Mouse (Mus musculus): Measurements from ENCODE around the gene Zfp12. TPM values are rescaled to one million over a fixed set of nuclear protein-coding genes. Genes with fewer than 3 reads are reported as not detected.
"Not testable (repeated sequence)": the region's sequence is repeated elsewhere in the genome, so short reads cannot be mapped to it uniquely, and the experiment has no call there.

Gene Zfp12
- 25.2 and 30.9 TPM in 2 replicates for polyA plus RNA-seq (2012; rRNA removed)
- polyA plus RNA-seq (2014; fragmentation: Nextera tagmentation; extraction: Ambion mirVana): 19.1 and 22.2 TPM in 2 replicates

DNA sequence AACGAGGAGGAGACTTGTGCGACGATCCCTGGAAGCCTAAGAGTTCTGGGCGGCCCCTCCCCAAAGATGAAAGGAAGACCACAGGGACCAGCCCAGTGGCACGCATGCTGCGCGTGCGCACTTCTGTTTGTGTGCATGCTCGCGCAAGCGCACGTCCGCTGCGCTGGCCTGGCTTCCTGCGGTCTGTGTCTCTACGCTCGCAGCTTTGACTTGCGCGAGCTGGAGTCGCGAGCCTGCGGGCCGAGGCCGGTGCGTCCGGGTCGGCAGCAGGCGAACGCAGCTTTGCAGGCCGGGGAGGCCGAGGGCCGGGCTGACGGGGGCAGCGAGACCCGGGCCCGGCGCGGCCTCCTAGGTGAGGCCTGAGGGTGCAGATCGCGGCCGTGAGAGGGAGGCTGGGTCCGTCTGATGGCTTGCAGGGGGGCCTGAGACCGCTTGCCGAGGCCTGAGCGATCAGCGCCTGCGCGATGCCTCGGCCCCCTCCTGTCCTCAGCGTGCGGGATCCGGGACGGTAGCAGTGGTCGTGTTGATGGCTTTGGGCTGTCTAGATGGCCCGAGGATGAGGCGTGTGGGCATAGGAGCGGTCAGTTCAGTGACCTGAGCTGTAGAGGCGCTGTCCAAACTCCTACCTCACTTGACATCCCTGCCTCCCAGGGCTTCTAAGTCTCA lies at the start of gene Zfp12:
Zfp12 (plus strand) TSS at position 136 of the 666 bp plus-strand sequence.
- H3K27ac ChIP-seq (replicated peaks; ENCODE audit: low read depth, low read length): peak within 1 kb of the TSS; percentile 98
- under 1% methylated on average over 36 of the region's 58 CpGs for WGBS
- peaks cover 32% of the 10 kb centered on the region for H3K36me3 ChIP-seq (ENCODE audit: control insufficient read depth, insufficient read depth, low read length)
- no peaks in the 10 kb centered on the region for H3K27me3 ChIP-seq (ENCODE audit: control insufficient read depth, insufficient read depth, low read length)
- peaks cover 9% of the 10 kb centered on the region for H3K4me1 ChIP-seq (ENCODE audit: control insufficient read depth, insufficient read depth, low read length)
- ATAC-seq (ENCODE audit: low FRiP score, low read depth): peak; percentile 98
- DNase-seq (ENCODE audit: low spot score): peak; percentile 98
- H3K9me3 ChIP-seq (ENCODE audit: control insufficient read depth, low read length): no peaks in the 10 kb centered on the region
- peak within 1 kb of the TSS; percentile 91 for H3K4me3 ChIP-seq (replicated peaks; ENCODE audit: low read length)
- peak within 1 kb of the TSS; percentile 93 for H3K9ac ChIP-seq (ENCODE audit: low read depth, low read length, severe bottlenecking)
- peak; percentile 68; the same call in 1 of the 2 replicates for TF ChIP-seq POLR2A (IDR thresholded peaks at IDR 0.05; ENCODE audit: borderline replicate concordance, extremely low read depth, insufficient read depth, insufficient read length)
- H3K4me2 ChIP-seq (replicated peaks; ENCODE audit: low read depth, low read length, severe bottlenecking): peak within 1 kb of the TSS; percentile 75

DNA sequence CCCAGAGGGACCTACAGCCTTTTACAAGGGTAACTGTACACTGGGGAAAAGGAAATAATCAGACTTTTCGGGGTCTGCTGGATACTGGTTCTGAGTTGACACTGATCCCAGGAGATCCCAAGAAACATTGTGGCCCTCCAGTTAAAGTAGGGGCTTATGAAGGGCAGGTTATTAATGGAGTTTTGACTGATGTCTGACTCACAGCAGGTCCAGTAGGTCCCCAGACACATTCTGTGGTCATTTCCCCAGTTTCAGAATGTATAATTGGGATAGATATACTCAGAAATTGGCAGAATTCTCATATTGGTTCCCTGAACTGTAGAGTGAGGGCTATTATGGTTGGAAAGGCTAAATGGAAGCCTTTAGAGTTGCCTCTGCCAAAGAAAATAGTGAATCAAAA lies 46.9 kb upstream of the Zfp12 start:
- H3K9ac ChIP-seq (ENCODE audit: low read depth, low read length, severe bottlenecking); H3K4me3 ChIP-seq (replicated peaks; ENCODE audit: low read length); H3K4me2 ChIP-seq (replicated peaks; ENCODE audit: low read depth, low read length, severe bottlenecking); H3K36me3 ChIP-seq (ENCODE audit: control insufficient read depth, insufficient read depth, low read length); DNase-seq (ENCODE audit: low spot score); H3K9me3 ChIP-seq (ENCODE audit: control insufficient read depth, low read length); H3K27ac ChIP-seq (replicated peaks; ENCODE audit: low read depth, low read length); H3K4me1 ChIP-seq (ENCODE audit: control insufficient read depth, insufficient read depth, low read length); ATAC-seq (ENCODE audit: low FRiP score, low read depth); H3K27me3 ChIP-seq (ENCODE audit: control insufficient read depth, insufficient read depth, low read length): not testable (repeated sequence)
- WGBS: no CpG with 5 or more reads among the region's 1 CpGs

DNA sequence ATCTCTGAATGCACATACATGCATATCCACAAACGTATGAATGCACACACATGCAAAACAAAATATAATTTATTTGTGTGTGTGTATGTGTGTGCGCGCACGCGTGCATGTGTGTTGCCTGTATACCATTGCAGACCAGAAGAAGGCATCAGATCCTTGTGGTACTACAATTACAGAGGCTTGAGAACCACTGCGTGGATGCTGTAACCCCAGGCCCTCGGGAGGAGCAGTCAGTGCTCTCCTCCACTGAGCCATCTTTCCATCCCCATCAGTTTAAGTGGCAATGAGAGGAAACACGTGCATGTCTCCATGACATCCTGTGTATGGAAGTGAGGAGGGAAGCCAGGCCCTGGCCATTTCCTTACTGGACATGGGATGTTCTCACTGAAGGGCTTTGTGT lies 42.2 kb upstream of the Zfp12 start:
- Histone ChIP-seq H3K9ac (ENCODE audit: low read depth, low read length, severe bottlenecking) (no peak overlapping the region), H3K4me2 (replicated peaks; ENCODE audit: low read depth, low read length, severe bottlenecking) (no peak overlapping the region), H3K27me3 (ENCODE audit: control insufficient read depth, insufficient read depth, low read length) (no peaks in the 10 kb centered on the region), H3K27ac (replicated peaks; ENCODE audit: low read depth, low read length) (no peak overlapping the region), H3K9me3 (ENCODE audit: control insufficient read depth, low read length) (no peaks in the 10 kb centered on the region), H3K4me3 (replicated peaks; ENCODE audit: low read length) (no peak overlapping the region), H3K4me1 (ENCODE audit: control insufficient read depth, insufficient read depth, low read length) (no peaks in the 10 kb centered on the region), H3K36me3 (ENCODE audit: control insufficient read depth, insufficient read depth, low read length) (no peaks in the 10 kb centered on the region)
- 94% methylated on average over 8 of the region's 8 CpGs for WGBS
- TF ChIP-seq POLR2A (IDR thresholded peaks at IDR 0.05; ENCODE audit: borderline replicate concordance, extremely low read depth, insufficient read depth, insufficient read length): no peak
- ATAC-seq (ENCODE audit: low FRiP score, low read depth): no peak
- DNase-seq (ENCODE audit: low spot score): no peak

DNA sequence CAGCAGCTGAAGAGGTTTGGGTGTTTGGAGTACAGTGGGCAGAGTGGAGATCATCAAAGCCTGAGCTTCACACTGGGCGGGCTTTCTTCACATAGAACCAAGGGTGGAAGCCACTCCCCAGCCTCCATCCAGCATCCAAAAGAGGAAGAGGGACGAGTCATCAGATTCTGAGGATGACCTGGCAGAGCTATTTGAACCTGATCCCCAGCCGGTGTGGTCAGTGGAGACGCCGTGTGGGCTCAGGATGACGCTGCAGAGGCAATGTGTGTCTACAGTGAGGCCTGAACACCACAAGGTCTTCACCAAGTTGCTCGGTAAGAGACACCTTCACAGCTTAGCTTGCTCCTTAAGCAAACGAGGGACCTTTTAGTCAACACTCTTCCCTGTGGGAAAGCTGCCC lies 40.2 kb upstream of the Zfp12 start:
- not testable (repeated sequence) for H3K9me3 ChIP-seq (ENCODE audit: control insufficient read depth, low read length); H3K4me2 ChIP-seq (replicated peaks; ENCODE audit: low read depth, low read length, severe bottlenecking); H3K36me3 ChIP-seq (ENCODE audit: control insufficient read depth, insufficient read depth, low read length); H3K27ac ChIP-seq (replicated peaks; ENCODE audit: low read depth, low read length); DNase-seq (ENCODE audit: low spot score); ATAC-seq (ENCODE audit: low FRiP score, low read depth); H3K4me1 ChIP-seq (ENCODE audit: control insufficient read depth, insufficient read depth, low read length); H3K4me3 ChIP-seq (replicated peaks; ENCODE audit: low read length); H3K27me3 ChIP-seq (ENCODE audit: control insufficient read depth, insufficient read depth, low read length); H3K9ac ChIP-seq (ENCODE audit: low read depth, low read length, severe bottlenecking)
- 56% methylated on average over 8 of the region's 8 CpGs for WGBS

- no peak overlapping the region for H3K9ac ChIP-seq (ENCODE audit: low read depth, low read length, severe bottlenecking)
- H3K4me1 ChIP-seq (ENCODE audit: control insufficient read depth, insufficient read depth, low read length): no peaks in the 10 kb centered on the region
- WGBS: 54% methylated on average over 2 of the region's 2 CpGs
- H3K9me3 ChIP-seq (ENCODE audit: control insufficient read depth, low read length): no peaks in the 10 kb centered on the region
- H3K4me2 ChIP-seq (replicated peaks; ENCODE audit: low read depth, low read length, severe bottlenecking): no peak overlapping the region
- TF ChIP-seq POLR2A (IDR thresholded peaks at IDR 0.05; ENCODE audit: borderline replicate concordance, extremely low read depth, insufficient read depth, insufficient read length): no peak
- no peak overlapping the region for H3K4me3 ChIP-seq (replicated peaks; ENCODE audit: low read length)
- no peaks in the 10 kb centered on the region for H3K36me3 ChIP-seq (ENCODE audit: control insufficient read depth, insufficient read depth, low read length)
- DNase-seq (ENCODE audit: low spot score) (no peak), ATAC-seq (ENCODE audit: low FRiP score, low read depth) (no peak)
- H3K27ac ChIP-seq (replicated peaks; ENCODE audit: low read depth, low read length): no peak overlapping the region
- no peaks in the 10 kb centered on the region for H3K27me3 ChIP-seq (ENCODE audit: control insufficient read depth, insufficient read depth, low read length)
Observed at GRCm38 (mm10) chr5:143195166-143195565, 39.8 kb upstream of the Zfp12 start.
